Mouse (Mus musculus) G1E (cell line): ENCODE data around the gene Lrmda. TPM values are rescaled to one million over a fixed set of nuclear protein-coding genes. Genes with fewer than 3 reads are reported as not detected.

ENCODE experiments used
- ATAC-seq: 2 replicates; pipeline ENCODE4 v1.8.0; 2016; ENCODE audit warnings: mild to moderate bottlenecking; ENCODE audit not compliant: insufficient number of reproducible peaks, poor library complexity, low FRiP score, severe bottlenecking; ENCODE audit errors: extremely low read depth
- DNase-seq: peaks from one replicate; pipeline ENCODE4 v3.0.0; 2012; ENCODE audit warnings: low spot score
- H3K27me3 ChIP-seq: 2 replicates; pipeline ENCODE4 v1.6.1; 2012; ENCODE audit warnings: mild to moderate bottlenecking, low read length, inconsistent platforms; ENCODE audit not compliant: insufficient read depth
- H3K36me3 ChIP-seq: replicated peaks from 2 replicates; pipeline ENCODE3; 2012; ENCODE audit warnings: mild to moderate bottlenecking, inconsistent platforms
- H3K4me1 ChIP-seq: 2 replicates; pipeline ENCODE4 v1.6.1; 2012; ENCODE audit warnings: low read depth, low read length, inconsistent platforms, mixed read lengths; ENCODE audit not compliant: insufficient read depth
- H3K4me3 ChIP-seq: 2 replicates; pipeline ENCODE4 v1.5.1; 2012; ENCODE audit warnings: low read depth, mild to moderate bottlenecking, inconsistent platforms, low read length, moderate library complexity, mixed read lengths
- H3K9me3 ChIP-seq: replicated peaks from 2 replicates; pipeline ENCODE4 v1.6.1; 2012; ENCODE audit warnings: inconsistent platforms
- CTCF ChIP-seq: IDR thresholded peaks from 2 replicates; pipeline ENCODE4 v1.5.1; 2012; ENCODE audit warnings: low read depth, low read length, inconsistent platforms, mixed read lengths
- GATA1 ChIP-seq: IDR thresholded peaks from 2 replicates; pipeline ENCODE4 v1.6.1; 2012; ENCODE audit warnings: borderline replicate concordance, low read length, inconsistent platforms, mixed read lengths
- GATA2 ChIP-seq: IDR thresholded peaks from 2 replicates; pipeline ENCODE4 v1.6.1; 2012; ENCODE audit warnings: low read depth, low read length, inconsistent platforms, borderline replicate concordance
- POLR2AphosphoS5 ChIP-seq: IDR thresholded peaks from 2 replicates; pipeline ENCODE4 v1.6.1; 2012; ENCODE audit warnings: low read depth, low read length, inconsistent platforms; ENCODE audit not compliant: insufficient replicate concordance
- TAL1 ChIP-seq: conservative IDR thresholded peaks from 2 replicates; pipeline ENCODE4 v1.6.1; 2012; ENCODE audit warnings: low read depth, low read length, inconsistent platforms, mixed read lengths
- polyA plus RNA-seq: library from polyadenylated mRNA; stranded (reverse); fragments of >175 nt; gene quantifications from 2 replicates; pipeline ENCODE4 v1.2.3, GENCODE M21; 2012
- total RNA-seq, 2 experiments: library from RNA; stranded (forward) in 1 of 2; stranded (reverse) in 1 of 2; fragments of 200-1000 nt in 1 of 2; fragments of >200 nt in 1 of 2; fragmentation: Nextera tagmentation in 1 of 2; gene quantifications; 2 replicates each; pipeline ENCODE4 v1.2.3; 2014 to 2017

The Lrmda gene
- total and polyA plus RNA-seq, 3 experiments = not detected

- Histone ChIP-seq H3K27me3 (no peaks in the 10 kb centered on the region), H3K36me3 (no peaks in the 10 kb centered on the region), H3K4me3 (no peak overlapping the region), H3K4me1 (no peaks in the 10 kb centered on the region), H3K9me3 (0 out of 2 replicates have a peak, but pooled peaks cover 4% of the 10 kb centered on the region)
- no peak for DNase-seq
- no peak for ATAC-seq
- TF ChIP-seq GATA1 (no peak), GATA2 (no peak), CTCF (no peak), TAL1 (no peak)
These were observed 933.5 kb downstream of the Lrmda start for GRCm38 (mm10) chr14:22952981-22953380.

- Histone ChIP-seq H3K36me3 (no peaks in the 10 kb centered on the region), H3K4me1 (no peaks in the 10 kb centered on the region), H3K9me3 (peaks cover 4% of the 10 kb centered on the region; the same call in 1 of the 2 replicates), H3K4me3 (no peak overlapping the region), H3K27me3 (no peaks in the 10 kb centered on the region)
- no peak for ATAC-seq
- no peak for TF ChIP-seq CTCF
- TF ChIP-seq GATA1 = no peak
- no peak for TF ChIP-seq POLR2AphosphoS5
- TF ChIP-seq TAL1 = no peak
- TF ChIP-seq GATA2 = no peak
- DNase-seq = no peak
These were observed 940.7 kb downstream of the Lrmda start for GRCm38 (mm10) chr14:22960166-22960565.

- Histone ChIP-seq H3K27me3 (no peaks in the 10 kb centered on the region), H3K4me3 (no peak overlapping the region), H3K9me3 (peaks cover 13% of the 10 kb centered on the region; the same call in 1 of the 2 replicates), H3K4me1 (no peaks in the 10 kb centered on the region), H3K36me3 (no peaks in the 10 kb centered on the region)
- no peak for ATAC-seq
- no peak for DNase-seq
- TF ChIP-seq CTCF (no peak), GATA2 (no peak), TAL1 (no peak), GATA1 (no peak), POLR2AphosphoS5 (no peak)
These were observed 945.5 kb downstream of the Lrmda start for GRCm38 (mm10) chr14:22964796-22965660.

- DNase-seq = no peak
- Histone ChIP-seq H3K36me3 (no peaks in the 10 kb centered on the region), H3K4me1 (no peaks in the 10 kb centered on the region), H3K4me3 (no peak overlapping the region), H3K9me3 (0 out of 2 replicates have a peak, but pooled peaks cover 9% of the 10 kb centered on the region), H3K27me3 (no peaks in the 10 kb centered on the region)
- TF ChIP-seq GATA1 (no peak), GATA2 (no peak), POLR2AphosphoS5 (no peak), CTCF (no peak), TAL1 (no peak)
- no peak for ATAC-seq
These were observed 949.2 kb downstream of the Lrmda start for GRCm38 (mm10) chr14:22968705-22969104.

GRCm38 (mm10) chr14:22986736-22987135, 967.2 kb downstream of the Lrmda start:
- Histone ChIP-seq H3K4me3 (no peak overlapping the region), H3K27me3 (no peaks in the 10 kb centered on the region)
- no peak for ATAC-seq

GRCm38 (mm10) chr14:22988090-22988669, 968.7 kb downstream of the Lrmda start:
- no peak for ATAC-seq
- Histone ChIP-seq H3K27me3 (no peaks in the 10 kb centered on the region), H3K4me1 (no peaks in the 10 kb centered on the region), H3K9me3 (0 out of 2 replicates have a peak, but pooled peaks cover 3% of the 10 kb centered on the region), H3K4me3 (no peak overlapping the region), H3K36me3 (no peaks in the 10 kb centered on the region)
- DNase-seq = no peak
- TF ChIP-seq CTCF = no peak
- TF ChIP-seq POLR2AphosphoS5 = no peak
- no peak for TF ChIP-seq GATA2
- TF ChIP-seq GATA1 = no peak
- no peak for TF ChIP-seq TAL1

More at GRCm38 (mm10) chr14:22986736-22987135, 967.2 kb downstream of the Lrmda start:
- Histone ChIP-seq H3K9me3 (0 out of 2 replicates have a peak, but pooled peaks cover 3% of the 10 kb centered on the region), H3K36me3 (no peaks in the 10 kb centered on the region), H3K4me1 (no peaks in the 10 kb centered on the region)
- DNase-seq = no peak
- TF ChIP-seq CTCF = no peak
- no peak for TF ChIP-seq GATA2
- no peak for TF ChIP-seq POLR2AphosphoS5
- no peak for TF ChIP-seq TAL1
